Mouse (Mus musculus) adipocyte (in vitro differentiated cells): ENCODE results near the gene Krt26.

ENCODE experiments used
- DNase-seq: peaks from one replicate; pipeline ENCODE4 v3.0.0-alpha.2; 2016; ENCODE audit warnings: low spot score

Gene Krt26

DNA sequence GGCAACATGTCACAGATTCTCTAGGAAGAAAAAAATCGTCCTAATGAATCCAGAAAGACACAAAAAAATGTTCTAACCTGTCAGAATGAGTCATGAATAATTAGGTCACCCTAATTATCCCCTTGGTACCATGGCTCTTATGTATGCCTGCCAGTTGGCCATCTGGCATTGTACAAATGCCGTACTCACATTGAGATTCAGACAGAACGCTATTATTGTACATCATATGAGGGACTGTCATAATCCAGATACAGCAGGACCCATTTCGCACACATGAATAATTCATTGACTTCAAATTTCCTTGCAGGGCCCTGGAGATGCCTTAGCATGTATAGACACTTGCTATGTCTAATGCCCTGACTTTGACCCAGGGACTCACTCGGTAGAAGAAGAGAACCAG, 53.8 kb downstream of the Krt26 start:
- no peak for DNase-seq

DNA sequence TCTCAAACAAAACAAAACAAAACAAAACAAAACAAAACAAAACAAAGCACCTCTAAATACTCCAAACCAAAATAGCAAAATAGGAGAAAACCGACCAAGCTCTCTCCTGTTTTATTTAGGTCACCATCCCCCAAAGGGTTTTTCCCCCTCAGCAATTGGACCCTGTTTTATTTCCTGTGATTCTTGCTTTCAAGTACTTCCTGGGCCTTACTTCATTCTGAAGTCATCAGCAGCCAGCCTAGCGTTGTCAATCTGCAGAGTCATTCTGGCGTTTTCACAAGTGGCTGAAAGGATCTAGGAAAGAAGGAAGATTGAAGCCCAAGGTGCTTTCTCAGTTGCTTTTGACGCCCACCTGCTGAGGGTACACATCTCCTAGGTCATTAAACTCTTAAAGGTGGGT, 54.4 kb downstream of the Krt26 start:
- DNase-seq, result no peak

DNA sequence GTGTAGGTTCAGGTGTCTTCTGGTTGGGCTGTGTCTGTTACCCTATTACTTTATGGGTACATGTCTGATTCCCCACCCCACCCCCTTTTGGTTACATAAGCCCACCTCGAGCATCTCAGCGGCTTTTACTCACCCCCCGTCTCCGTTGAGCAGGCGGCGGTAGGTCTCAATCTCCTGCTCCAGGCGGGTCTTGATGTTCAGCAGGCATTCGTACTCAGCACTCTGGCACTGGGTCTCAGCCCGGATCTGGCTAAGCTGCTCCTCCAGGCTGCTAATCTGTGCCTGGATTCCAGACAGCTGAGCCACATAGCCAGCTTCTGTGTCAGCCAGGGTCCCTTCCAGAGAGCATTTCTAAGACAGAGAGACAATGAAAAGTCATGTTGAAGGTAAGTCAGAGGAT, 56.6 kb downstream of the Krt26 start:
- DNase-seq, result no peak

DNA sequence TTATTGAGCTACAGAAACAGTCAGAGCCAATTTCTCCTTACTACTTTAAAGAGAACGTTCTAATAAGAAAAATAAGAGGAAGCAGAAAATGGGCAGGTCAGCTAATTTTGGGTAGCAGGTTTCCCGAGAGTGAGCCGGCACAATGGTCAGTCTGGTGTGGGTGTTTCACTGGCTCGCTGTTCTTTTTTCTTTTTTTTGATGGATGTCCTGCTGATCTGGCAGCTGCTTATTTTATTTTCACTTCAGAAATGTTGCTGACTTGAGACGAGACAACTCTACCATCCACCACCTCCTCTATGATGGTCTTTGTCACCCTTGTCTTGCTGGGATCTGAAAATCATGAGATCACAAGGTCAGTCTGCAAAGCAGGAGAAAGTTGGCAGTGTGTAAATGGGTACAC, 57.8 kb downstream of the Krt26 start:
- no peak for DNase-seq
